Mouse (Mus musculus) limb, embryonic 10.5 days (tissue): ENCODE data around the gene Arsb. TPM values are rescaled to one million over a fixed set of nuclear protein-coding genes. Genes with fewer than 3 reads are reported as not detected.

Experiments
- DNase-seq: peaks from one replicate; pipeline ENCODE4 v3.0.0-alpha.2; 2017; ENCODE audit warnings: low spot score
- H3K27ac ChIP-seq: fragments of 300-500 bp; sonication (generic); 2 replicates; pipeline ENCODE4 v1.5.1; 2016; ENCODE audit warnings: mild to moderate bottlenecking
- H3K27me3 ChIP-seq: fragments of 300-500 bp; sonication (generic); 2 replicates; pipeline ENCODE4 v1.6.1; 2016; ENCODE audit warnings: low read depth, mild to moderate bottlenecking; ENCODE audit not compliant: poor library complexity, severe bottlenecking
- H3K36me3 ChIP-seq: fragments of 300-500 bp; sonication (generic); 2 replicates; pipeline ENCODE4 v1.6.1; 2016; ENCODE audit warnings: mild to moderate bottlenecking, moderate library complexity
- H3K4me1 ChIP-seq: fragments of 300-500 bp; sonication (generic); 2 replicates; pipeline ENCODE4 v1.6.1; 2016
- H3K4me3 ChIP-seq: fragments of 300-500 bp; sonication (generic); 2 replicates; pipeline ENCODE4 v1.5.1; 2016; ENCODE audit warnings: mild to moderate bottlenecking, moderate library complexity
- H3K9me3 ChIP-seq: fragments of 300-500 bp; sonication (generic); replicated peaks from 2 replicates; pipeline ENCODE4 v1.6.1; 2016; ENCODE audit warnings: mild to moderate bottlenecking
- WGBS: fragments of 180-500 bp; shearing (Covaris S2); methylation state at CpG from one replicate; pipeline ENCODE4 v1.1.7; 2016; 5-methylcytosine and 5-hydroxymethylcytosine counted together
- polyA plus RNA-seq: library from polyadenylated mRNA; unstranded; fragments of >200 nt; fragmentation: Nextera tagmentation; extraction: Ambion mirVana; gene quantifications from 2 replicates; pipeline ENCODE4 v1.2.1, GENCODE M21; 2016

Arsb gene
- polyA plus RNA-seq, 1 experiment from 2014 or later = 7.2 TPM

GRCm38 (mm10) chr13:93930561-93931340, 159.3 kb downstream of the Arsb start:
- Histone ChIP-seq H3K4me1 (peaks cover 45% of the 10 kb centered on the region), H3K4me3 (no peak overlapping the region), H3K9me3 (no peaks in the 10 kb centered on the region), H3K27me3 (no peaks in the 10 kb centered on the region), H3K27ac (peak overlapping the region; percentile 63; the same call in 1 of the 2 replicates), H3K36me3 (no peaks in the 10 kb centered on the region)
- no peak for DNase-seq
- 64% methylated on average over 7 of the region's 7 CpGs for WGBS

- Histone ChIP-seq H3K4me3 (no peak overlapping the region), H3K9me3 (no peaks in the 10 kb centered on the region), H3K27ac (no peak overlapping the region), H3K4me1 (peaks cover 29% of the 10 kb centered on the region), H3K27me3 (no peaks in the 10 kb centered on the region), H3K36me3 (no peaks in the 10 kb centered on the region)
- no peak for DNase-seq
- 91% methylated on average over 6 of the region's 6 CpGs for WGBS
Observed at GRCm38 (mm10) chr13:93936455-93936854, 165.0 kb downstream of the Arsb start.

GRCm38 (mm10) chr13:93938118-93938517, 166.7 kb downstream of the Arsb start:
- H3K27me3 ChIP-seq = no peaks in the 10 kb centered on the region
- H3K27ac ChIP-seq = no peak overlapping the region
- H3K9me3 ChIP-seq = no peaks in the 10 kb centered on the region
- no peak for DNase-seq
- H3K36me3 ChIP-seq = no peaks in the 10 kb centered on the region
- H3K4me3 ChIP-seq = no peak overlapping the region
- 59% methylated on average over 2 of the region's 2 CpGs for WGBS
- H3K4me1 ChIP-seq = peaks cover 28% of the 10 kb centered on the region

- 0 out of 2 replicates have a peak overlapping the region, but pooled peaks have one; percentile 6 for H3K27ac ChIP-seq
- H3K36me3 ChIP-seq = no peaks in the 10 kb centered on the region
- no peaks in the 10 kb centered on the region for H3K9me3 ChIP-seq
- H3K4me1 ChIP-seq = peaks cover 32% of the 10 kb centered on the region
- H3K4me3 ChIP-seq = no peak overlapping the region
- no peaks in the 10 kb centered on the region for H3K27me3 ChIP-seq
- 76% methylated on average over 6 of the region's 6 CpGs for WGBS
- DNase-seq = no peak
Observed at GRCm38 (mm10) chr13:93939363-93940127, 168.1 kb downstream of the Arsb start.

DNA sequence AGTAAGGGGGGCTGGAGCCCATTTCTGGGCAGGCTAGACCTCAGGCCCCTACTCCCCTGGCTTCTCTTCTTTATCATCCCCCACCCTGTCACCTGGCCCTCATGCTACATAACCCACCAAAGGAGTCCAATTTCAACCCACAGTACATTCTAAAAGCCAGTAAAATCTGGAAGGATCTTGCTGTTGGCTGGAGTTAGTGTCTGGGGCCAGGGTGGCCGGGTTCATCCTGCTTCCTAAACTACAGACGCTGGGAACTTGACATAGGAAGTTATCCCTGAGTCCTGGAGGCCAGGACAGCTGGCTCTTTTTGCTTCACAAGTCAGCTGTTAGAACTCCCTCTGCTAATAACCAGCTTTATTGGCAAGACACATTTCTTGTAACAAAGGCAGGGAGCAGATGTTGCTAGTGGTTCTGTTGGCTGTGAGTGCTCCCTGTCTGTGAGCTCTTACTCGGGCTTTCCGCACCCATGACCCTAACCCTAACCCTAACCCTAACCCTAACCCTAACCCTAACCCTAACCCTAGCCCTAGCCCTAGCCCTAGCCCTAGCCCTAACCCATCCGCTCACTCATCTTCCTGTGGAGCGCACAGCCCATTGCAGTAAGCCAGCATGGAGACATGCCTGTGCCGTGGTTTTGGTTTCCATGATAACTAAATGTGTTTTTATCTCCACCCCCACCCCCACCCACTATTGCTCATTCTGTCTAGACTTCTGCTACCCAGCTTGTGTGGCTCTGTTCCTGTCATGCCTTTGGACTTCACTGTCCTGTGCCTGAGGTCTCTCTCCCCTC, 169.5 kb downstream of the Arsb start:
- Histone ChIP-seq H3K27me3 (no peaks in the 10 kb centered on the region), H3K4me3 (no peak overlapping the region), H3K4me1 (peaks cover 32% of the 10 kb centered on the region), H3K9me3 (no peaks in the 10 kb centered on the region), H3K36me3 (no peaks in the 10 kb centered on the region), H3K27ac (peak overlapping the region; percentile 71)
- DNase-seq = no peak
- WGBS = 80% methylated on average over 7 of the region's 7 CpGs

DNA sequence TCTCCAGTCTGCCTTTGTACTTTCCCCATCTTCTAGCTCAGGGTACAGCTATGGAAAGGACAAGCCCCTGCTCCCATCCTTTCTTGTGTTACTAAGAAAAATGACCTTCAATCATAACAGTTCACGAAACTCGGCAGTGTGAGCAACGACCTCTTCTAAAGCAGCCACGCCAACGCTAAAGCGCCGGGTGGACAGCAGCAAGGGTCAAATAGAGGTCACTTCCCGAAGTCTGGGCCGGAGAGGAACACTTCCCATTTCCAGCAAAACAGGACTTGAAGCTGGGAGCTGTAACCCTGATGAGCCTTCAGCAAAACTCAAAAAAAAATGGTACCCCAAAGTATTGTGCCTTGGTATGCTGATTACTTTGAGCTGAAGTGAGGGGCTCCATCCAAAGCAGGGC, 179.6 kb downstream of the Arsb start:
- DNase-seq = no peak
- no peaks in the 10 kb centered on the region for H3K9me3 ChIP-seq
- H3K27ac ChIP-seq = peak overlapping the region; percentile 19; the same call in 1 of the 2 replicates
- 29% methylated on average over 9 of the region's 9 CpGs for WGBS
- no peaks in the 10 kb centered on the region for H3K36me3 ChIP-seq
- no peak overlapping the region for H3K4me3 ChIP-seq
- H3K27me3 ChIP-seq = no peaks in the 10 kb centered on the region
- H3K4me1 ChIP-seq = peaks cover 18% of the 10 kb centered on the region

DNA sequence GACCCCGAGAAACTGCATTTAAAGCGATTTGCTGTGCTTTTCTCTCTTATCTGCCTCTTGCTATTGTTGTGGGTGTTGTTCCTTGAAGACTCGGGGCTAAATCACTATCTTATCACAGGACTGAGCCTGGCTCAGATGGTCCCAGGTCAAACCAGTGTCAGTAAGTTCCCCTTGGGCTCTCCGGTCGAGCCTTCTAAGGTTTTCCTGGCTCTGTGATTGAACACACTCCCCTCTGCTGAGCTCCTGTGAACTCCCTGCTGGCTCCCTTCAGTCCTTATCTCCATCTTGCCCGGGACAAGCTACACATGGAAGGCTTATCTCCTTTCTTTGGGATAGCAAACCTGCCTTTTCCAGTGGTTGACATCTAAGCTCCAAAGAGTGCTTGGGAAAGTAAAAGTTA, 180.1 kb downstream of the Arsb start:
- H3K9me3 ChIP-seq = no peaks in the 10 kb centered on the region
- WGBS = 49% methylated on average over 6 of the region's 6 CpGs
- no peaks in the 10 kb centered on the region for H3K27me3 ChIP-seq
- H3K4me3 ChIP-seq = no peak overlapping the region
- H3K36me3 ChIP-seq = no peaks in the 10 kb centered on the region
- H3K27ac ChIP-seq = no peak overlapping the region
- DNase-seq = no peak
- peaks cover 16% of the 10 kb centered on the region for H3K4me1 ChIP-seq

DNA sequence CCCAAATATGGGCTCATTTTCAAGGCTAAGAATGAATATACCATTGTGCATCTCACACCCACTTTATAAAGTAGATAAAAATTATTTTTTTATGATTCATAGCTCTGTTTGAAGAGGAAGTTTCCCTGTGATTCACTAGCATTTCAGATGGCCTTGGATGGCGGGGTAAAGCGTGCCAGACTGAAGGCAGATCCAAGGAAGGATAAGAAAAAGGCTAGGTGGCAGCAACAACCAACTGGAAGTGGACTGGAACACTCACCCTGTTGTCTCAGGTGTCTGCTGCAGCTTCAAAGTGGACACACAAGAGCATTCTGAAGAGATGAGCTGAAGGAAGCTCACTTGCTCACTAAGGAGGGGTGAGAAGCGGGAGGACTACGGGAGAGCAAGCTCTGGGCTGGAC, 181.0 kb downstream of the Arsb start:
- H3K27me3 ChIP-seq = no peaks in the 10 kb centered on the region
- 93% methylated on average over 4 of the region's 4 CpGs for WGBS
- no peaks in the 10 kb centered on the region for H3K36me3 ChIP-seq
- DNase-seq = no peak
- H3K4me3 ChIP-seq = no peak overlapping the region
- H3K4me1 ChIP-seq = peaks cover 14% of the 10 kb centered on the region
- no peak overlapping the region for H3K27ac ChIP-seq
- no peaks in the 10 kb centered on the region for H3K9me3 ChIP-seq

GRCm38 (mm10) chr13:93957907-93958306, 186.5 kb downstream of the Arsb start:
- no peak for DNase-seq
- 0 out of 2 replicates have a peak, but pooled peaks cover 3% of the 10 kb centered on the region for H3K4me1 ChIP-seq
- no peak overlapping the region for H3K27ac ChIP-seq
- H3K36me3 ChIP-seq = no peaks in the 10 kb centered on the region
- no peaks in the 10 kb centered on the region for H3K27me3 ChIP-seq
- H3K4me3 ChIP-seq = no peak overlapping the region
- H3K9me3 ChIP-seq = no peaks in the 10 kb centered on the region
- WGBS = 93% methylated on average over 8 of the region's 8 CpGs

GRCm38 (mm10) chr13:93966271-93966670, 194.8 kb downstream of the Arsb start:
- DNase-seq = no peak
- H3K4me3 ChIP-seq = no peak overlapping the region
- H3K9me3 ChIP-seq = no peaks in the 10 kb centered on the region
- no peaks in the 10 kb centered on the region for H3K36me3 ChIP-seq
- peak overlapping the region; percentile 68; the same call in 1 of the 2 replicates for H3K27ac ChIP-seq
- H3K4me1 ChIP-seq = peaks cover 31% of the 10 kb centered on the region
- no peaks in the 10 kb centered on the region for H3K27me3 ChIP-seq

DNA sequence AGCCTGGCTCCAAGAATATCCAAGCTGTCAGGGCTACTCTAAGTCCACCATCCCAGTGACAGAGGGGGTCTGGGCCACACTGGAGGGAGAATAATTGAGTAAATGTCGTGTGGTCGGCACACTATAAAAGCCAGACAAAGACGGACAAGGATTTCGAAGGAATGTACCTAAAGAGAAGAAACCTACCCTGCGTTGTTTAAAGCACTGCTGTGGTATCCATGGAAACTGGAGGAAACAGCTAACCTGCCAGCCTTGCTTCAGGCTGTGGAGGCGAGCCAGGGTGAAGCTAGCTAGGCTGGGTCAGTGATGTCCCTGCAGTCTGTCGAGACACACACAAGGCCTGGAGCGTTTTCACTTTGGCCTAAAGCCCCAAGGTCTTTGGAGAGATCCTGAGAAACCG, 195.7 kb downstream of the Arsb start:
- Histone ChIP-seq H3K4me3 (no peak overlapping the region), H3K4me1 (peaks cover 28% of the 10 kb centered on the region), H3K9me3 (no peaks in the 10 kb centered on the region), H3K27me3 (no peaks in the 10 kb centered on the region), H3K36me3 (no peaks in the 10 kb centered on the region), H3K27ac (peak overlapping the region; percentile 68)
- no peak for DNase-seq
- WGBS = 68% methylated on average over 9 of the region's 9 CpGs

GRCm38 (mm10) chr13:93970115-93970514, 198.7 kb downstream of the Arsb start:
- Histone ChIP-seq H3K36me3 (no peaks in the 10 kb centered on the region), H3K27me3 (no peaks in the 10 kb centered on the region), H3K4me1 (peaks cover 27% of the 10 kb centered on the region), H3K27ac (no peak overlapping the region), H3K4me3 (no peak overlapping the region), H3K9me3 (no peaks in the 10 kb centered on the region)
- no peak for DNase-seq
- 90% methylated on average over 5 of the region's 5 CpGs for WGBS

GRCm38 (mm10) chr13:93972423-93972822, 201.0 kb downstream of the Arsb start:
- Histone ChIP-seq H3K27ac (no peak overlapping the region), H3K4me3 (no peak overlapping the region), H3K36me3 (no peaks in the 10 kb centered on the region), H3K27me3 (no peaks in the 10 kb centered on the region), H3K4me1 (peaks cover 13% of the 10 kb centered on the region), H3K9me3 (no peaks in the 10 kb centered on the region)
- DNase-seq = no peak
- WGBS = 91% methylated on average over 3 of the region's 3 CpGs
